ENCODE assay signal across 27 mouse cellular contexts in genomic region chr14:50875591-50876230, GRCm38 (mm10). TPM values are rescaled to one million over a fixed set of nuclear protein-coding genes. Genes with fewer than 3 reads are reported as not detected.
DNase-seq lines count a peak whose midpoint lies in the region; ATAC-seq and TF ChIP-seq lines count a peak whose summit lies in the region.
"Had no signal": no experiment of that assay in that cellular context is flagged by ENCODE, and none has a peak within 500 bp of the region (broad histone marks: within the 10 kb centered on the region; RNA-seq: fewer than 3 reads in every experiment).

No protein-coding gene starts in this region.

- no peaks in the 10 kb centered on the region for H3K79me2 ChIP-seq in heart, adult 2 months (replicated peaks; ENCODE audit: control insufficient read depth, insufficient read depth, low read length)

- H3K27ac ChIP-seq in heart, embryonic 10.5 days, result no peak overlapping the region
- no peak overlapping the region for H3K27ac ChIP-seq in heart, adult 2 months
- H3K27ac ChIP-seq in intestine, embryonic 16.5 days (ENCODE audit: low read length), result peak overlapping the region; percentile 57; the same call in 1 of the 2 replicates
- no peak overlapping the region for H3K27ac ChIP-seq in midbrain, embryonic 16.5 days (ENCODE audit: low read length)
- H3K27ac ChIP-seq in liver, embryonic 11.5 days (ENCODE audit: low read depth, low read length), result no peak overlapping the region
- H3K27ac ChIP-seq: hindbrain, embryonic 14.5 days; limb, embryonic 10.5 days; limb, embryonic 15.5 days; liver, embryonic 14.5 days; midbrain, embryonic 12.5 days had no signal

- WGBS in heart, embryonic 10.5 days, result 78% methylated on average over 6 of the region's 6 CpGs
- 74% methylated on average over 6 of the region's 6 CpGs for WGBS in heart, adult 2 months
- 73% methylated on average over 6 of the region's 6 CpGs for WGBS in intestine, embryonic 16.5 days
- WGBS in midbrain, embryonic 16.5 days, result 83% methylated on average over 6 of the region's 6 CpGs
- whole genome bisulfite sequencing in liver, embryonic 11.5 days, result 68% methylated on average over 6 of the region's 6 CpGs

- H3K4me3 ChIP-seq in heart, embryonic 10.5 days, result no peak overlapping the region
- no peak overlapping the region for H3K4me3 ChIP-seq in heart, adult 2 months
- H3K4me3 ChIP-seq in intestine, embryonic 16.5 days (ENCODE audit: low read length), result no peak overlapping the region
- no peak overlapping the region for H3K4me3 ChIP-seq in midbrain, embryonic 16.5 days (ENCODE audit: low read depth, low read length)
- no peak overlapping the region for H3K4me3 ChIP-seq in liver, embryonic 11.5 days (ENCODE audit: low read depth, low read length)
- H3K4me3 ChIP-seq: heart, embryonic 12.5 days; limb, embryonic 10.5 days; limb, embryonic 15.5 days; megakaryocyte, embryonic 14.5 days; midbrain, embryonic 12.5 days had no signal

- no peaks in the 10 kb centered on the region for H3K36me3 ChIP-seq in heart, embryonic 10.5 days
- no peaks in the 10 kb centered on the region for H3K36me3 ChIP-seq in heart, adult 2 months (ENCODE audit: control insufficient read depth, insufficient read depth, low read length)
- no peaks in the 10 kb centered on the region for H3K36me3 ChIP-seq in intestine, embryonic 16.5 days (ENCODE audit: control insufficient read depth, insufficient read depth, low read length)
- H3K36me3 ChIP-seq in midbrain, embryonic 16.5 days (ENCODE audit: control insufficient read depth, insufficient read depth, low read length), result no peaks in the 10 kb centered on the region
- H3K36me3 ChIP-seq in liver, embryonic 11.5 days (ENCODE audit: control insufficient read depth, insufficient read depth, low read length), result no peaks in the 10 kb centered on the region
- H3K36me3 ChIP-seq: limb, embryonic 10.5 days; limb, embryonic 15.5 days; midbrain, embryonic 12.5 days had no signal

- H3K4me1 ChIP-seq in heart, embryonic 10.5 days, result peaks cover 2% of the 10 kb centered on the region
- peaks cover 1% of the 10 kb centered on the region for H3K4me1 ChIP-seq in heart, adult 2 months (ENCODE audit: control insufficient read depth, insufficient read depth, low read length)
- peaks cover 3% of the 10 kb centered on the region; the same call in 1 of the 2 replicates for H3K4me1 ChIP-seq in intestine, embryonic 16.5 days (ENCODE audit: control insufficient read depth, insufficient read depth, low read length)
- H3K4me1 ChIP-seq in midbrain, embryonic 16.5 days (ENCODE audit: control insufficient read depth, insufficient read depth, low read length), result peaks cover 4% of the 10 kb centered on the region
- H3K4me1 ChIP-seq in liver, embryonic 11.5 days (replicated peaks; ENCODE audit: control insufficient read depth, insufficient read depth, low read length), result no peaks in the 10 kb centered on the region
- H3K4me1 ChIP-seq: heart, embryonic 12.5 days had no signal

- ATAC-seq in intestine, embryonic 16.5 days, result peak; percentile 54
- ATAC-seq in monocyte, adult 5-6 weeks (replicated peaks; ENCODE audit: insufficient number of reproducible peaks, low FRiP score, low TSS enrichment, poor library complexity, severe bottlenecking), result peak; percentile 92
- ATAC-seq in midbrain, embryonic 16.5 days, result no peak
- ATAC-seq in liver, embryonic 11.5 days (replicated peaks; ENCODE audit: low FRiP score), result no peak
- ATAC-seq: CD4-positive, CD25-positive, alpha-beta regulatory T cell, adult 4 months; forebrain, embryonic 14.5 days had no signal

- TF ChIP-seq POLR2A in heart, adult 2 months (IDR thresholded peaks at IDR 0.05; ENCODE audit: insufficient read depth, low read depth, low read length), result no peak

- intact Hi-C loops in heart, adult 2 months (cut with DNase I), result no loop called here

- H3K4me2 ChIP-seq in intestine, embryonic 16.5 days (ENCODE audit: low read depth, low read length), result peak overlapping the region; percentile 16; the same call in 1 of the 2 replicates
- no peak overlapping the region for H3K4me2 ChIP-seq in midbrain, embryonic 16.5 days (ENCODE audit: low read length)
- no peak overlapping the region for H3K4me2 ChIP-seq in liver, embryonic 11.5 days
- H3K4me2 ChIP-seq: heart, embryonic 12.5 days; hindbrain, embryonic 14.5 days; limb, embryonic 15.5 days; midbrain, embryonic 12.5 days had no signal

- TF ChIP-seq CTCF in heart, adult 2 months (IDR thresholded peaks at IDR 0.05), result no peak

- H3K9me3 ChIP-seq in heart, embryonic 10.5 days, result no peaks in the 10 kb centered on the region
- no peaks in the 10 kb centered on the region for H3K9me3 ChIP-seq in intestine, embryonic 16.5 days (ENCODE audit: control insufficient read depth, low read length)
- H3K9me3 ChIP-seq in midbrain, embryonic 16.5 days (replicated peaks; ENCODE audit: control insufficient read depth, low read length, poor library complexity, severe bottlenecking), result no peaks in the 10 kb centered on the region
- H3K9me3 ChIP-seq in liver, embryonic 11.5 days (ENCODE audit: control insufficient read depth, low read length), result no peaks in the 10 kb centered on the region
- H3K9me3 ChIP-seq: heart, embryonic 12.5 days; limb, embryonic 10.5 days; limb, embryonic 15.5 days; megakaryocyte, embryonic 14.5 days; midbrain, embryonic 12.5 days had no signal

- peak; percentile 36 for DNase-seq in heart, embryonic 10.5 days (ENCODE audit: low spot score)
- DNase-seq in heart, adult 2 months, result no peak
- peak; percentile 31 for DNase-seq in brain, adult 2 months (ENCODE audit: low read depth, low spot score)
- no peak for DNase-seq in liver, embryonic 11.5 days (ENCODE audit: low spot score)
- DNase-seq: adrenal gland, postnatal 36 days; cerebellum, adult 8-10 months; cerebellum, postnatal 36 days; gastrocnemius, postnatal 10 days; kidney, adult 2 months; kidney, postnatal 36 days; lung, adult 2 months; lung, postnatal 14 days; right cerebral cortex, postnatal 4 days had no signal

- TF ChIP-seq EP300 in heart, adult 2 months (IDR thresholded peaks at IDR 0.05; ENCODE audit: insufficient read depth, low read depth, low read length), result no peak

- H3K9ac ChIP-seq in heart, adult 2 months (ENCODE audit: low read depth, low read length), result no peak overlapping the region
- H3K9ac ChIP-seq in intestine, embryonic 16.5 days (ENCODE audit: low read depth, low read length), result no peak overlapping the region
- no peak overlapping the region for H3K9ac ChIP-seq in midbrain, embryonic 16.5 days (ENCODE audit: low read depth, low read length)
- no peak overlapping the region for H3K9ac ChIP-seq in liver, embryonic 11.5 days (ENCODE audit: low read depth, low read length)
- H3K9ac ChIP-seq: heart, embryonic 12.5 days; hindbrain, embryonic 14.5 days; limb, embryonic 15.5 days; liver, embryonic 14.5 days; midbrain, embryonic 12.5 days had no signal

- H3K27me3 ChIP-seq in heart, embryonic 10.5 days (ENCODE audit: insufficient read depth, poor library complexity, severe bottlenecking), result no peaks in the 10 kb centered on the region
- no peaks in the 10 kb centered on the region for H3K27me3 ChIP-seq in heart, adult 2 months (ENCODE audit: control insufficient read depth, insufficient read depth, low read length)
- no peaks in the 10 kb centered on the region for H3K27me3 ChIP-seq in intestine, embryonic 16.5 days (replicated peaks; ENCODE audit: control insufficient read depth, insufficient read depth, low read length)
- H3K27me3 ChIP-seq in midbrain, embryonic 16.5 days (ENCODE audit: control insufficient read depth, insufficient read depth, low read depth, low read length), result no peaks in the 10 kb centered on the region
- no peaks in the 10 kb centered on the region for H3K27me3 ChIP-seq in liver, embryonic 11.5 days (replicated peaks; ENCODE audit: control insufficient read depth, insufficient read depth, low read length)
- H3K27me3 ChIP-seq: heart, embryonic 12.5 days; limb, embryonic 15.5 days; megakaryocyte, embryonic 14.5 days; midbrain, embryonic 12.5 days had no signal

RNA-seq across cellular contexts. Expression of gene Tep1, which starts 5.4 kb away (rescaled TPM):
- 4.6 and 6.2 TPM in 2 replicates for polyA plus RNA-seq in heart, embryonic 10.5 days (2016; fragmentation: Nextera tagmentation; extraction: Ambion mirVana)
- 10 to 100 TPM; 10.1 to 12.2 TPM for total RNA-seq in heart, adult 2 months (2021)
- 11.9 and 14.7 TPM in 2 replicates for polyA plus RNA-seq in heart, adult 2 months (2012; rRNA removed)
- 12.6 and 16.0 TPM in 2 replicates for polyA plus RNA-seq in intestine, embryonic 16.5 days (2015; fragmentation: Nextera tagmentation; extraction: Ambion mirVana)
- 60.9 to 144 TPM (median 125 TPM) in 3 replicates for total RNA-seq in monocyte, adult 5-6 weeks (2017)
- 1.6 and 2.9 TPM in 2 replicates for polyA plus RNA-seq in midbrain, embryonic 16.5 days (2015; fragmentation: Nextera tagmentation; extraction: Ambion mirVana)
- polyA plus RNA-seq in liver, embryonic 11.5 days (2014; fragmentation: Nextera tagmentation; extraction: Ambion mirVana), result 4.6 and 5.5 TPM in 2 replicates

RNA-seq across cellular contexts. Expression of gene Klhl33, which starts 21.6 kb away (rescaled TPM):
- 0.19 TPM in 1 of 2 replicates, not detected in the other for polyA plus RNA-seq in heart, embryonic 10.5 days (2016; fragmentation: Nextera tagmentation; extraction: Ambion mirVana)
- 10 to 100 TPM; 22.3 to 25.8 TPM for total RNA-seq in heart, adult 2 months (2021)
- polyA plus RNA-seq in heart, adult 2 months (2012; rRNA removed), result 14.4 and 26.7 TPM in 2 replicates
- 0.21 and 0.23 TPM in 2 replicates for polyA plus RNA-seq in intestine, embryonic 16.5 days (2015; fragmentation: Nextera tagmentation; extraction: Ambion mirVana)
- not detected in 3 replicates for total RNA-seq in monocyte, adult 5-6 weeks (2017)
- 2.4 and 2.8 TPM in 2 replicates for polyA plus RNA-seq in midbrain, embryonic 16.5 days (2015; fragmentation: Nextera tagmentation; extraction: Ambion mirVana)
- 0.34 and 0.47 TPM in 2 replicates for polyA plus RNA-seq in liver, embryonic 11.5 days (2014; fragmentation: Nextera tagmentation; extraction: Ambion mirVana)
- total RNA-seq: hematopoietic stem cell, adult 5-6 weeks; neutrophil, adult 5-6 weeks had no signal

RNA-seq across cellular contexts. Expression of gene Osgep, which starts 49.0 kb away (rescaled TPM):
- polyA plus RNA-seq in heart, embryonic 10.5 days (2016; fragmentation: Nextera tagmentation; extraction: Ambion mirVana), result 132 and 145 TPM in 2 replicates
- total RNA-seq in heart, adult 2 months (2021), result 10 to 100 TPM; 67.8 to 70.5 TPM
- polyA plus RNA-seq in heart, adult 2 months (2012; rRNA removed), result 84.2 and 89.0 TPM in 2 replicates
- polyA plus RNA-seq in intestine, embryonic 16.5 days (2015; fragmentation: Nextera tagmentation; extraction: Ambion mirVana), result 131 and 133 TPM in 2 replicates
- total RNA-seq in monocyte, adult 5-6 weeks (2017), result 51.7 to 66.4 TPM (median 58.2 TPM) in 3 replicates
- polyA plus RNA-seq in midbrain, embryonic 16.5 days (2015; fragmentation: Nextera tagmentation; extraction: Ambion mirVana), result 113 and 117 TPM in 2 replicates
- polyA plus RNA-seq in liver, embryonic 11.5 days (2014; fragmentation: Nextera tagmentation; extraction: Ambion mirVana), result 116 and 119 TPM in 2 replicates

RNA-seq across cellular contexts. Expression of gene Apex1, which starts 49.1 kb away (rescaled TPM):
- 220 and 306 TPM in 2 replicates for polyA plus RNA-seq in heart, embryonic 10.5 days (2016; fragmentation: Nextera tagmentation; extraction: Ambion mirVana)
- total RNA-seq in heart, adult 2 months (2021), result 10 to 100 TPM; 23.2 to 27.4 TPM
- 18.8 and 31.6 TPM in 2 replicates for polyA plus RNA-seq in heart, adult 2 months (2012; rRNA removed)
- 208 and 232 TPM in 2 replicates for polyA plus RNA-seq in intestine, embryonic 16.5 days (2015; fragmentation: Nextera tagmentation; extraction: Ambion mirVana)
- total RNA-seq in monocyte, adult 5-6 weeks (2017), result 8.5 to 22.9 TPM (median 11.7 TPM) in 3 replicates
- polyA plus RNA-seq in midbrain, embryonic 16.5 days (2015; fragmentation: Nextera tagmentation; extraction: Ambion mirVana), result 173 and 193 TPM in 2 replicates
- polyA plus RNA-seq in liver, embryonic 11.5 days (2014; fragmentation: Nextera tagmentation; extraction: Ambion mirVana), result 251 and 267 TPM in 2 replicates

RNA-seq across cellular contexts. Expression of gene Pip4p1, which starts 54.9 kb away (rescaled TPM):
- polyA plus RNA-seq in heart, embryonic 10.5 days (2016; fragmentation: Nextera tagmentation; extraction: Ambion mirVana), result 36.1 and 44.7 TPM in 2 replicates
- total RNA-seq in heart, adult 2 months (2021), result 10 to 100 TPM; 18.6 to 27.8 TPM
- polyA plus RNA-seq in heart, adult 2 months (2012; rRNA removed), result 30.5 and 54.4 TPM in 2 replicates
- polyA plus RNA-seq in intestine, embryonic 16.5 days (2015; fragmentation: Nextera tagmentation; extraction: Ambion mirVana), result 58.0 and 67.0 TPM in 2 replicates
- 34.7 to 50.0 TPM (median 44.9 TPM) in 3 replicates for total RNA-seq in monocyte, adult 5-6 weeks (2017)
- polyA plus RNA-seq in midbrain, embryonic 16.5 days (2015; fragmentation: Nextera tagmentation; extraction: Ambion mirVana), result 95.0 and 99.5 TPM in 2 replicates
- 36.9 and 42.2 TPM in 2 replicates for polyA plus RNA-seq in liver, embryonic 11.5 days (2014; fragmentation: Nextera tagmentation; extraction: Ambion mirVana)

Comparison
In these comparisons a context has a peak if more than half of its experiments do, and no peak if none do; other contexts are left out.
1. DNase-seq: peak in heart, embryonic 10.5 days (single experiment) and brain, adult 2 months (single experiment); none in heart, adult 2 months (0 of 2) and liver, embryonic 11.5 days (single experiment).
2. ATAC-seq: peak in intestine, embryonic 16.5 days (single experiment) and monocyte, adult 5-6 weeks (single experiment); none in midbrain, embryonic 16.5 days (single experiment) and liver, embryonic 11.5 days (single experiment).